Mouse (Mus musculus) heart, adult 8-10 months (tissue): ENCODE measurements around the gene Cmtm6. TPM values are rescaled to one million over a fixed set of nuclear protein-coding genes. Genes with fewer than 3 reads are reported as not detected.
A peak's percentile ranks its signal among the peaks of the same experiment; 100 is the strongest.

Source experiments
- DNase-seq: peaks from one replicate; pipeline ENCODE4 v3.0.0; 2022; ENCODE audit warnings: low spot score
- total RNA-seq, 4 experiments: library from RNA; stranded (reverse); gene quantifications; 2 replicates each; pipeline ENCODE4 v1.2.4; 2022

Cmtm6 gene
- total RNA-seq, 4 experiments from 2014 or later = 16.1 to 23.8 (median 19.3) TPM

DNA sequence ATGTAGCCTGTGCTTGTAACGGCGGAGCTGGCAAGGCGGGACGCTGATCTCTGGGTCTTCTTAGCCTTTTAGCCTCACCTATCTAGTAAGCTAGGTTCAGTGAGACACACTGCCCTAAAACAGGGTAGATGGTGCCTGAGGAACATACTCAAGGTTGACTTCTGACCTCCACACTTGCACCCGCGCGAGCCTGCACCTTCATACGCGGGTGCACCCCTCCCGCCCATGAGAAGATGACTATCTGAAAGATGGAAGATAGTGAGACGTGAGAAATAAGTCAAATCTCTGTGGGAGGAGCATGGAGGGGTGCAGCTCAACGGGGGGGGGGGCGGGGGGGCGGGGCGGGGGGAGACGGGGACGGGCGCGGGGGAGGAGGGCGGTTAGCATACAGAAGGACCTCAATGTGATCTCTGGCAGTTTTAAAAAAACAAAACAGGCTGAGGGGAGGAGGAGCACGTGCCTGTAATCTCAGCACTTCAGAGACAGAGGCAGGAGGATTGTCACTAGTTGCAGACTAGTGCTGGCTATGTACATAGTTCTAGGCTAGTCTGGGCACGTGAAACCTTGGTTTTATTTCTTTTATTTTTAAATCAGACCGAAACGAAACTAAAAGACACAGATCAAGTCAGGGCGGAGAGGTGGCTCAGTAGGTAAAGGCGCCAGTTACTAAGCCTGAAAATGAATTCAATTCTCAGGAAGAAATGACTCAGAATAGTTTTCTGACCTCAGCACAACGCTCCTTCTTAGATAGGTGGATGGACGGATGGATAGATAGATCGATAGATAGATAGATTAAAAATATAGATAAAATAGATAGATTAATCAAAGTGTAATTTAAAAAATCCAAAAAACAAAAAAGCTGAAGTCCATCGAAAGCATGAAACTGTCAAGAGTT is 758 bp upstream of the Cmtm6 start:
- no peak for DNase-seq

DNA sequence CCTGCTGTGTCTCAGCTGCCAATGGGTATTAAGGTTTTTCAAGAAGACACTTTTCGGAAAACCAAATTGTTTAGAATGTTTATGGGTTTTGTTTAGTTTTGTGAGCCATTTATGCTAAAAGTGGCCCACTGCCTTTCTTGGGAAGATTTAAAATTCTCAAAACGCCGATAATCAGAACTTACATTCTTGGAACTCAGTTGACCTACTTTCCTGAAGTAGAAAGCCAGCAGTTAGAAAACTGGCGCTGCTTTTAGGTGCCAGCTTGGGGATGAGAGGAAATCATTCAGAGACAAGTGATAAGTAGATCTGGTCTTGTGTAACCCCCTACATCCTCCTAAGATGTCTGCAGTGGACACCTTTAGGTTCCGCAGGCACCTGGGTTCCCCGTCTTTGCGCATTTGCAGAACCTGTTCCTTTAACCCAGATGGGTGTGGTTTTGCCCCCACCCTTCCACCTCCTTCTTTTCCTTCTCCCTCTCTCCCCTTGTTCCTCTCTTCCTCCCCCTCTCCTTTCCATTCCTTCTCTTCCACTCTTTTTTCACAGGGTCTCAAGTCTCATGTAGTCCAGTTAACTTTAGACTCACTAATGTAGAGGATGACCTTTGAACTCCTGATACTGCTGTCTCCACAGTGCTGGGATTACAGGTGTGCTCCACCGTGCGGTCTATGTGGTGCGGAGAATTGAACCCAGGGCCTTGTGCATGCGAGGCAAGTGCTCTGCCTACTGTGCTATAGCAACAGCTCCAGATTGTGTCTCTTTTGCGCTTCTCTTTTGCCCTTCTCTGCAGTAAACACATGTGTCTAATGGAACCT is 1.2 kb downstream of the Cmtm6 start:
- DNase-seq = no peak

DNA sequence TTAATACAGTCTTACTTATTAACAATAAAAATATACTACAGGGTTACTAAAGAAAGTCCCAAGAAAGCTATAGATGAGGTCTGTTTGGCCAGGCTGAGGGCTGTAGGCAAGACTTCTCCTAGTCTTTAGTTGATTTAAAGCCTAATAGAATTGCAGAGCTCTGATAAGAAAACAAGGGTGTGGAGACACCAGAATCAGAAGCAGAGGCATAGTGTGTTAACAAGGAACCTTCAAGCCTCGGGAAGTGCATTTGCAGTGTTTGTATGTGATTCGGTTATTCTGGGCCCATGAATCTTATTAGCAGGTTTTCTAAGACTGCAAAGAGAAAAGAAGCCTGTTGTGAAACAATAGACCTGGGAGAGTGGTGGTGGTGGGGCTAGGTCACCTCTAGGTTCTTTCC is 2.3 kb downstream of the Cmtm6 start:
- no peak for DNase-seq

DNA sequence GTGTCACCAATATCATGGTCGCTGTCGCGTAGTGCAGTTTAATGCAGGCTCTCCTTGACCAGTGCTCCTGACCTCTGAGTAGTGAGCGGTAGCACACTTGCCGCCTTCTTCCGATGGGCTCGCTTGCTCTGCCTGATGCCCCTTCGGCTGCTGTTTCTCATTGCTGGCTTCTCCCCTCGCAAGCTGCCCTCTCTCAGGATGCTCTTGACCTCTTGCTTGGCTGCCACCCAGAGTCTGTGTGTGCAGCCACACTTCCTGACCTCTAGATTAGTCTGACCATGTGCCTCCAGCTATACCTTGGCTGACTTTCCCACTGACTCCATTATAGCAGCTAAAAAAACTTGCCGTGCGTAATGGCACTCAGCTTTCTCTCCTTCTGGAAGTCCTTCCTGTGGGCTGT is 5.5 kb downstream of the Cmtm6 start:
- peak; percentile 47 for DNase-seq

DNA sequence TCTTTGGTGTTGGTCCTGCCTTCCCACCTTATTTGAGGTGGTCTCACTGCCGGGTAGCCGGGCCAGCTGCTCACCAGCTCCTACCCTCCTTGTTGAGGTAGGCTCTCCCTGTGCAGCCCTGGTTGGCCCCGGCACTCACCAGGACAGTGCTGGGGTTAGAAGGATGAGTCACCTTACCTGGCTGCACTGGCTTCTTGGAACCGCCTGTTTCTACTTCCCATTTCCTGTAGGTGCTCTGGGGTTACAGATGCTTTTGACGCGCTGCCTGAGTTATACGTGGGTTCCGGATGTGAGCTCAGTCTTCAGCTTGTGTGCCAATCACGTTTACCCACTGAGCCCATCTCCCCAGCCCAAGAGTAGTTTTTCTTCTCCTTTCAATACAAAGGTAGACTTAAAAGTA is 9.4 kb downstream of the Cmtm6 start:
- DNase-seq = no peak

DNA sequence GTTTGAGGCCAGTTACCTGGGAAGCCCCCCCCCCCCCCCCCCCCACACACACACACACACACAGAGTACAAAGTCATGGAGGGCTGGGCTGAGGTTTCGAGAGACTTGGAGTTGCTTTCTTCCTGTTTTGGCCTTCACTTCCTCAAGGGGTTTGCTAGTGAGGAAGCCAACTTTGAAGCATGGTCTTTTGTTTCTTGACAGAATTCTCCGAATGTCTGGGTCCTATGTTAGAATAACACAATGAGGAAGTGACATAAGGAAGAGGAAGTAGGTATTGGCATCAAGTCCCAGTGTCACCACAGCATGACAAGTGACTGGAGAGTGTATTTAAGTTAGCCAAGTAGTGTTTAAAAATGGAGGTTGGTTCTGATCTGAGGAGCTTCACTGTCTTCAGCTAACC is 11.8 kb downstream of the Cmtm6 start:
- DNase-seq = peak; percentile 42

DNA sequence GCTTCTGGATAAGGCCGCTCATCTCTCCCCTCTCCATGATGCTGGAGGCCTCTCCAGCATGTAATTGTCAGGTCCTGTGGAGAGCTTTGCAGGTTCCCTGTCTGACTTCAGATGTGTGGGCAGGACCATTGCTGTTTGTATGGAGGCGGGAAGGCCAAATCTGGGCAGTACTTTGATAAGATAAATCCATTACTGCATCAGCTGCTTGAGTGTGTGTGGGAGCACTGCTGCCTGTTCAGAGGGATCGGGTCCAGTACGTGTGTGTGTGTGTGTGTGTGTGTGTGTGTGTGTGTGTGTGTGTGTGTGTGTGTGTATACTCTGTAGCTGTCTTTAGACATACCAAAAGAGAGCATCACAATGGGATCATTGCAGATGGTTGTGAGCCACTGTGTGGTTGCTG is 14.2 kb downstream of the Cmtm6 start:
- no peak for DNase-seq

DNA sequence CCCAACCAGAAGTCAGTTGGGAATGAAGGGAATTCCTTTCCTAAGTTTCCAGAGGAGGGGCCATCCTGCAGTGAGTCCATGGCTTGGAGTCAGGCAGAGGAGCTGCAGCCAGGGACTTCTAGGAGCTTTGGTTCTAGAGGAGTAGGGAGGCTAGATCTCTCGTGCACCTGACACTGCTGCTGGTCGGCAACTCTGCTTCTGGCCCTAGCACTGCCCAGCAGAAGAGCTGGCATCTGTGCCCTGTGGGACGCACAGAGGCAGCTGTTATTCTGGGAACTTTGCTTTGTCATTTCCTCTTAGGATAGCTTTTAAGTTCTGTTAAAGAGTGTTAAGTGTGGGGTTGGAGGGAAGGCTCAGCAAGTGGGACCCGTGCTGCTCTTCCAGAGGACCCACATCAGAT is 14.7 kb downstream of the Cmtm6 start:
- DNase-seq = no peak

DNA sequence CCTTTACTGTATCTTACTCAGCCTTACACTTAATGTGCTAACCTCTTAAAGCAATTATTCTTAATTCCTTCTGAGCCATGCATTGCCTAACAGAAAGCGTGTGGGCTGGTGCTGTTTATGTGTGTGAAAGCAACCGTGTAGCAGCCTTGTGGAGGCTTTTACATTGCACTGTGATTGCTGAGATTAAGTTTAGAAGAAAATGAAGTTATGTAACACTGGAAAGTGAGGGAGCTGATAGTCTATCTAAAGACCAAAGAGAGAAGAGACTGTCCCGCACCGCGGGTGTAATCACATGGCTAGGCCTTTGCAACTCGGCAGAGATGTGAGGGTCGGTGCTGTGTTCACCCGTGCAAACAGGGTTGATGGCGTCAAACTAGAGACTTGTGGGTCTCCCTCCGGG is 16.1 kb downstream of the Cmtm6 start:
- no peak for DNase-seq

DNA sequence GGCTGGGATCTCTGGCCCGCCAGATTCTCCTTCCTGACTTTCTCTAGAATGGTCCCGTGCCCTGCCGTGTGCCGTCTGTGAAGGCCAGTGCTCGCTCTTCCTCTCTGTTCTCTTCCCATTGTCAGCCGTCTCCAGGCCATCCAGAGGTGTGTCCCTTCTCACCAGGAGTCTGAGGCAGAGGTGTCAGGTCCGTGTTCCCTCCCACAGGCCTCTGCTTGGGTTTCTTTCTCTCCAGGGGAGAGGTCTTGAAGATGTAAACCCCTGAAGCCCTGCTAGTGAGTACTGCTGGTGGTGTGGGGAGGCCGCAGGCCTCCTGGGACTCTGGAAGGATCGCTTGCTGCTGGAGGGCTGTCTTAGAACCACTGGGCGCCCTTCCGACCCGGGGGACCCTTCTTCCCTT is 16.6 kb downstream of the Cmtm6 start:
- no peak for DNase-seq

DNA sequence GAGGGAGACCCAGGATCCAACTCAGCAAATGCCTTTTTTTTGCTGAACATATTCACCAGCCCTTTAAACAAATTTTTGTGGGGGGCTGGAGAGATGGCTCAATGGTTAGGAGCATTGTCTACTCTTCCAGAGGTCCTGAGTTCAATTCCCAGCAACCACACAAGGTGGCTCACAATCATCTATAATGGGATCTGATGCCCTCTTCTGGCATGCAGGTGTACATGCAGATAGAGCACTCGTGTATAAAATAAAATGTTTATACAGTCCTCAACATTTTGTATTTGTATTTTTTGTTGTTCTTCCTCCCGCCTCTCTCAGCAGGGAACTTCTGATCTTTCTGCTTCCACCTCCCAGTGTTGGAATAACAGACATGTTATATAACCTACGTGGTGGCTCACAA is 20.7 kb downstream of the Cmtm6 start:
- DNase-seq = no peak

DNA sequence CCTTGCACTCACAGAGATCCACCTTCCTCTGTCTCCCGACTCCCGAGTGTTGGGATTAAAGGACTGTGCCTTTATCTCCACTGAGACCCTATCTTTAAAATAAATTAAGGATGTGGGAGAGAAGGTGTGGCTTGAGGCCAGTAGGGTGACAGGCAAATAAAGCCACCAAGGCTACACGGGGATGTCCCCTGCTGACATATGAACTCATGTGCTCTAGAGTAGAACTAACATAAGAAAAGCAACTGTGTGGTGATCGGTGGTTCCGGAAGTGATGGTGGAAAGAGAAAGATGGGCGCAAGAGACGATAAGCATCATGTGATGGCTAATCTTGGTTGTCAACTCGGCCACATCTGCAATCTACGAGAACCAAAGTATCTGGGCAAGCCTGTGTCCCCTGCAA is 21.4 kb downstream of the Cmtm6 start:
- DNase-seq = no peak

DNA sequence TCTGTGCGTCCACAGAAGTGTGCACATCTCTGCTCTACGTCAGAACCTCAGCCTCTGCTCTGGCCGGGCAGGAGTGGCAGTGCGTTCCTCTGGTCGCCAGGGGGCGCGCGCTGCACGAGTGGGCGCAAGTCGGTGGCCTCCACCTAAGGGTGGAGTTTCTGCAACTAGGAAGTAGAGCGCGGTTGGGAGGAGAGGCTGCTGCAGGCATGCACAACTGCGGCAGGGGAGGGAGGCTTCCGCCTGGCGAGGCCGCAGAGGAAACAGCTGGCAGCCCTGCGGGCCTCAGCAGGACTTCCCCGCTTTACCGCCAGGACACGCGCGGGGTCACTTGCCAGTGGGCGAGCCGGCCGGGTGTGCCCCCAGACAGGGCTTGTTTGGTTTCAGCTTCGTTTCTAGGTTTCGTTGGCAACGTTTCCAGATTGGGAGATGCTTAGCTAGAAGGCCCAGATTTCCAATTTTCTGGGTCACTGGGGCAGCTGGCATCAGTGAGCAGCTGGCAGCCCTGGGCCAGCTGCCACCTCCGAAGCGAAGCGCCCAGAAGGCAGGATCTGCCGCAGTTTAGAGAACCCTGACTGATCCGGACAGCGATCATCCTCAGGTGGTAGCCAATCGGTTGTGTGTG is 22.1 kb downstream of the Cmtm6 start:
- DNase-seq = peak; percentile 94

DNA sequence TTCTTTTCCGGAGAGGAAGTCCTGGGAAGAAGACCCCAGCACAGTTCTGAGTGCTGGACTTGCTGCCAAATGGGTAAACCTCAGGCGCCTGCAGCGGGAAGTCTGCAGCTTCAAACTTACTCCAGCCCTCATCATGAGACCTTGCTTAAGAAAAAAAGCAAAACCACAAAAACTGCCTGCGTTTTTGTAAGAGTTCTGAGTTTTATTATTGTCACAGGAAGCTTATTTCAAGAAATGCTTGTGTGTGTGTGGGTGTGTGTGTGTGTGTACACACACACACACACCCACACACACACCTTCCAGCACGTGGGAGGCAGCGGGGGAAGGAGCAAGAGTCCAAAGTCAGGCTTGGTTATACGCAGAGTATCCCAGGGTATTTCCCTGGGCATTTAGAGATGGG is 27.4 kb downstream of the Cmtm6 start:
- DNase-seq = no peak

DNA sequence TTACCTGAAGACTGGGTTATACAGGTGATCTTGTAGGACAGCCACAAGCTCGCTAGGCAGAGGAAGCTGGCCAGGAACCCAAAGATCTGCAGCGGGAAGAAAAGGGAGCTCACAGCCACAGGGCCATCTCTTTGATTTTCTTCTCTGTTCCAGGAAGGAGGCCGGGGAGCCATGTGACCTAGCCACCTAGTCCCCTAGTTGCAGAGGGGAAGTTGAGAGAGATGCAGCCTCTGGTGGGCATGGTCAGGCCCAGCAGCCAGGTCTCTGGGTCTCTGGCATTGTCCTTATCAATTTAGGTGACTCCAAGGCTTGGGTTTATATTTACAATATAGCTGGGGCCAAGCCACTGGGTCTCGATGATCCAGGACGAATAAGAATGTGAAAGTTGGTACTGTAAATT is 27.9 kb downstream of the Cmtm6 start:
- no peak for DNase-seq

DNA sequence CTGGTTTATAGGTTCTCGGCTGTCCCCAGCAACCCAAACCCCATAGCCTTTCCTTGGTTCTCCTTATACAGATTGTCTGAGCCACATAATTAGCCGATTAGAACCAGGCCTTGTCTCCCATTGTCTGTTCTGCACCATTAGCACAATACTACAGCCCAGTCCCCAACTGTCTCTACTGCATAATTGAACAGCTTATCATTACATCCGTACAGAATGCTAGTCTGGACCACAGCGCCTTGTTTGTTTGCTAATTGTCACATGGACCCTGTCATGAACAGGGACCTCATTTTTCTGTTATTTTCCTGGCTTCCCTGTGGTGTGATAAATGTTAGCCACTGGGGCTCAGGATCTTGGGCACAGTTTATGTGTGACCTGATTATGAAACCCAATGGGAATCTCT is 29.0 kb downstream of the Cmtm6 start:
- no peak for DNase-seq

DNA sequence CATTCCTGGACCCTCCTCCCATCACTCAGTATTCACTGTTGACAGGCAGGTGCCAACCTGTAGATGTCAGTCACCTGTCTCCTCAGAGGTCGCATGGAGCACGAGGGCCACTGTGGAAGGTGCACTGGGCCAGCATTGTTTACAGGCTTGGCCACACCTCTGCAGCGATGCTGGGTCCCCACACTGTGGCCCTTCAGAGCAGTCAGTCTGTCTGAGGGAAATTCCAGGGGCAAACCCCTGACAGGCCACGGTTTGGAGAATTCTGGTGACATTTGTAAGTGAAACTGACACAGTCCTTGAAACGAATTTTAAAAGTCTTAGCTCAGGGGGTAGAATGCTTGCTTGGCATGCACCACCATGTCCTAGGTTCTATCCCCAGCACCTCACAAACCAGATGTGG is 29.4 kb downstream of the Cmtm6 start:
- DNase-seq = no peak

DNA sequence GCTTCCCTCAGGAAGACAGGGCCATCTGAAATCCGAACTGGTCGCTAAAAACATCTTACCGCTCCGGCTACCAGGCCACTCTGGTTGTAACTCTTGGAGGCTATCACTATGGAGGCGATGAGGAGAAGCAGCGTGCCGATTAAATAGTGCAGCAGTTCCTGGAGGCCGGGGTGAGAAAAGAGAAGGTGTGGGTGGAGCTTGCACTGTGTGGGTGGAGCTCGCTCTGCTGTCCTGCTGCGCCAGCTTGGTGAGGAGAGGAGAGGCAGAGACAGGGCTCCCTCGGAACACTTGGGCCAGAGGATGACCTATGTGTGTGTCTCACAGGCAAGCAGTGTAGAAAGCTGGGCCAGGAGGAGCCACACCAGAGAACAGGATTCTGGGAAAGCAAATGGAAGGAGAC is 30.9 kb downstream of the Cmtm6 start:
- no peak for DNase-seq

DNA sequence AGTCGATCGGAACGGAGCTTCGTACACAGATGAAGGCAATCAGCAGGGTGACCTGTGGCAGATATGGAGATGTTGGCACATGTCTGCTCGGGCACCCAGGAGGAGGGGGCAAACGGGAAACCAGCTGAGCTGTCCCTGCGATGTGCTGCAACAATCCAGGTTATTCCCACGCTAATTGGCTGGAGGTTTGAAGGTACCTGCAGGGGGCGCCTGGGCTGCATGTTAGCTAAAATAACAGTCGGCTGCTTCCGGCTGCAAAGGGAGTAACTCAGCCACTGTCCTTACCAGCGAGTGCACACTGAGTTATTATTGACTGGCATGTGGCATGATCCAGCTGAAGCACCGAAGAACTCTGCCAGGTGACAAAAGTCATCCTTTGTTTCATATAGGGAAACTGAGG is 32.4 kb downstream of the Cmtm6 start:
- DNase-seq = no peak

DNA sequence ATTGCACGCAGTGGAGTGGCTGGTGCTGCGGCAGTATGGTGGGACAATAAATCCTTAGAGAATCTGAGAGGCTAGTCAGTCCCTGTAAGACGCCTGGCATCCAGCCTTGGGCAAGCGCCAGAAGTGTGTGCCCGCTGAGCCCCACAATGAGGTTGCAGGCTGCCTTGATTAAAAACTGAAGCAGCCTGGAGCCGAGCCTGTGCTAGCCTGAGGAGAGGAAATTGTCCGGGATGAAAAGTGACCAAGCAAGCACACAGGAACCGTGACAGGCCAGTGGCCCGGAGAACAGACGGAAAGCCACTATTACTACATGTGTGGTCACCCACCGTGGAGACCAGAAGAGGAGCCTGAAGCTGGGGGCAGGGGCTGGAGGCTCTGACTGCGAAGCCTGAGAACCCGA is 36.1 kb downstream of the Cmtm6 start:
- no peak for DNase-seq

DNA sequence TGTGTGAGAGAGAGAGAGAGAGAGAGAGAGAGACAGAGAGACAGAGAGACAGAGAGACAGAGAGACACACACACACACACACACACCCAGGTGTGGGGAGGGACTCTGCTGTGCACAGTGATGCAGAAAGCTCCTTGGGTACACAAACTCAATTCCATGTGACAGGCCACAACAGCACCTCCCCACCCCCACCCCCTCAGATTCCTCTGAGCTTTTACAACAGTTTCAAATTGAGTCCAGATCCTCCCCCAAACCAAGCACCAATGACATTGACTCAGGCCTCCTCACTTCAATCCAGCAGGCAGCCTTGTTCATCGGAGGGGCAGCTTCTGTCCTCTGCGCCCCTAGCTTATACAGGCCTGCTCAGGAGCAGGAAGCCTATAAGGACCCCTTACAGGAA is 36.6 kb downstream of the Cmtm6 start:
- DNase-seq = no peak

DNA sequence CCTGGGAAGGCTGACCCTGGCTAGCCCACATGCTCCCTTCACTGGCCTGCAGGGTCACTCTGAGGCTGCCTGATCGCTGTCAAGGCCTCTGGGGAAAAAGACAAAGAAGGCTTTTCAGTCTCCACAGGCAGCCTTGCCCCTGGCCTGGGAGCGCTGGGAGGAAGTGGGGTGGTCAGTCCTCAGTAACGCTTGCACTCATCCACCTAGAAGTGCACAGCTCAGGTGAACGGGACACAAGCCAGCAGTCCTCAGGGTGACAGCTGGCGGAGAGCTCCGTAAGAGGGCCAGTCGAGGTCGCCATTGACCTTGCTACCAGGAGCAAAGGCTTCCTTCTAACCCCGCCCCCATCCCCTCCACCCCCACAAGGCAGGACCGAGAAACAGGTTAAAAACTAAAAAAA is 37.1 kb downstream of the Cmtm6 start:
- DNase-seq = no peak

DNA sequence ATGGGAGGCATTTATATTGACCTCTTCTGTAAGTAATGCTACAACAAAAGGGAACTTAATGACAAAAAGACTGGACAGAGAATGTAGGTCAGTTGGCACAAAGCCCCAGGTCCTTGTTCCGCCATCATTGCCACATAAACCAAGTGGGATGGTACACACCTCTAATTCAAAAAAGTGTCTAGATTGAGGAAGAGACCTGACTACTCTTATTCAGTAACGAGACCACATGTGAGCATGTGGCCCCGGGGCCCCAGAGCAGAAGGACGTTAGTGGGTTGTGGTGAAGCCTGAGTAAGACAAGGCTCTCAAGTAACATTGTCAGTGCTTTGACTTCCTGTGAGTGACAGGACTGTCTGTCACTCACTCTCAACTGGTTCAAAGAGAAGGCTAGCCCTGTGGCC is 39.3 kb downstream of the Cmtm6 start:
- DNase-seq = no peak
